Mouse (Mus musculus) forebrain, embryonic 16.5 days (tissue): Measurements from ENCODE around the gene Dhx30. TPM values are rescaled to one million over a fixed set of nuclear protein-coding genes. Genes with fewer than 3 reads are reported as not detected.

Source experiments
- ATAC-seq: fragments of 200-750 bp; cut with Nextera tagmentation; 2 replicates; pipeline ENCODE4 v1.8.0; 2017; ENCODE audit warnings: mild to moderate bottlenecking, moderate library complexity
- H3K27ac ChIP-seq: fragments of 300-500 bp; sonication (generic); 2 replicates; pipeline ENCODE4 v1.5.1; 2014; ENCODE audit warnings: low read length, control low read depth
- H3K27me3 ChIP-seq: fragments of 300-500 bp; sonication (generic); replicated peaks from 2 replicates; pipeline ENCODE4 v1.6.1; 2014; ENCODE audit warnings: low read length; ENCODE audit not compliant: control insufficient read depth, insufficient read depth
- H3K36me3 ChIP-seq: fragments of 300-500 bp; sonication (generic); 2 replicates; pipeline ENCODE4 v1.6.1; 2014; ENCODE audit not compliant: control insufficient read depth, insufficient read depth
- H3K4me1 ChIP-seq: fragments of 300-500 bp; sonication (generic); replicated peaks from 2 replicates; pipeline ENCODE4 v1.6.1; 2014; ENCODE audit warnings: low read length; ENCODE audit not compliant: control insufficient read depth, insufficient read depth
- H3K4me2 ChIP-seq: fragments of 300-500 bp; sonication (generic); 2 replicates; pipeline ENCODE4 v1.6.1; 2014; ENCODE audit warnings: mild to moderate bottlenecking, low read length, control low read depth
- H3K4me3 ChIP-seq: fragments of 300-500 bp; sonication (generic); replicated peaks from 2 replicates; pipeline ENCODE4 v1.5.1; 2014; ENCODE audit warnings: mild to moderate bottlenecking, low read length, control low read depth
- H3K9ac ChIP-seq: fragments of 300-500 bp; sonication (generic); replicated peaks from 2 replicates; pipeline ENCODE4 v1.6.1; 2014; ENCODE audit warnings: low read depth, low read length, control low read depth
- H3K9me3 ChIP-seq: fragments of 300-500 bp; sonication (generic); 2 replicates; pipeline ENCODE4 v1.6.1; 2016; ENCODE audit warnings: low read length; ENCODE audit not compliant: control insufficient read depth
- WGBS: fragments of 180-500 bp; shearing (Covaris S2); extraction: QIAGEN DNeasy Blood & Tissue Kit; methylation state at CpG from one replicate; pipeline ENCODE4 v1.1.7; 2014; 5-methylcytosine and 5-hydroxymethylcytosine counted together
- polyA plus RNA-seq: library from polyadenylated mRNA; unstranded; fragments of >200 nt; fragmentation: Nextera tagmentation; extraction: Ambion mirVana; gene quantifications from 2 replicates; pipeline ENCODE4 v1.2.1, GENCODE M21; 2015

Dhx30 gene
- polyA plus RNA-seq, 1 experiment from 2014 or later = 253 TPM

GRCm38 (mm10) chr9:110071843-110072242 lies 45.8 kb downstream of the Dhx30 start:
- peaks cover 27% of the 10 kb centered on the region for H3K36me3 ChIP-seq
- ATAC-seq = peak; percentile 79

GRCm38 (mm10) chr9:110071011-110071410 lies 46.6 kb downstream of the Dhx30 start:
- 84% methylated on average over 4 of the region's 4 CpGs for WGBS
- H3K4me2 ChIP-seq = no peak overlapping the region
- H3K9me3 ChIP-seq = no peaks in the 10 kb centered on the region
- H3K9ac ChIP-seq = no peak overlapping the region
- ATAC-seq = no peak
- H3K27ac ChIP-seq = no peak overlapping the region
- peaks cover 27% of the 10 kb centered on the region for H3K36me3 ChIP-seq
- no peak overlapping the region for H3K4me3 ChIP-seq
- H3K27me3 ChIP-seq = no peaks in the 10 kb centered on the region
- H3K4me1 ChIP-seq = peaks cover 7% of the 10 kb centered on the region; the same call in 1 of the 2 replicates

More at GRCm38 (mm10) chr9:110071843-110072242, 45.8 kb downstream of the Dhx30 start:
- H3K9me3 ChIP-seq = no peaks in the 10 kb centered on the region
- no peak overlapping the region for H3K27ac ChIP-seq
- H3K4me1 ChIP-seq = peaks cover 7% of the 10 kb centered on the region; the same call in 1 of the 2 replicates
- no peak overlapping the region for H3K4me3 ChIP-seq
- no peak overlapping the region for H3K4me2 ChIP-seq
- H3K9ac ChIP-seq = no peak overlapping the region
- H3K27me3 ChIP-seq = no peaks in the 10 kb centered on the region
- WGBS = 4% methylated on average over 1 of the region's 1 CpGs

DNA sequence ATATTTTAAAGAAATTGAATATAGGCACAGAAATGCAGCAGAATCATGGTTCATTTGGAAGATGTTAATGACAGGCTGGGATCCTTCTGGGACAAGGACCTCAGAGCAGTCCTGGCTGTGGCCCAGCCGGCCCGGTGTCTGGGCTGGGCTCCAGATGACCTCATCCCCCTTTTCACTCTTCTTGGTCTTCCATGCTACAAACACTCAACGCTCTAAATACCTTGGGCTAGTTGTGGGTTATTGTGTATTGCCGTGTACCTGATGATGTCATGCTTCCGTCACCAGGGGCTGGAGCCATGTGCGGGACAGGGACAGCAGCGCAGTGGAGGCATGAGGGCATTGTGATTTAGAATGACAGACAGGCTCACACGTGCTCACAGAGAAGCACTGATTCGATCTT lies 47.3 kb downstream of the Dhx30 start:
- 37% methylated on average over 9 of the region's 9 CpGs for WGBS
- Histone ChIP-seq H3K4me2 (no peak overlapping the region), H3K4me1 (peaks cover 7% of the 10 kb centered on the region; the same call in 1 of the 2 replicates), H3K36me3 (peaks cover 27% of the 10 kb centered on the region), H3K4me3 (no peak overlapping the region), H3K27me3 (no peaks in the 10 kb centered on the region), H3K27ac (no peak overlapping the region), H3K9ac (no peak overlapping the region), H3K9me3 (no peaks in the 10 kb centered on the region)
- ATAC-seq = no peak

DNA sequence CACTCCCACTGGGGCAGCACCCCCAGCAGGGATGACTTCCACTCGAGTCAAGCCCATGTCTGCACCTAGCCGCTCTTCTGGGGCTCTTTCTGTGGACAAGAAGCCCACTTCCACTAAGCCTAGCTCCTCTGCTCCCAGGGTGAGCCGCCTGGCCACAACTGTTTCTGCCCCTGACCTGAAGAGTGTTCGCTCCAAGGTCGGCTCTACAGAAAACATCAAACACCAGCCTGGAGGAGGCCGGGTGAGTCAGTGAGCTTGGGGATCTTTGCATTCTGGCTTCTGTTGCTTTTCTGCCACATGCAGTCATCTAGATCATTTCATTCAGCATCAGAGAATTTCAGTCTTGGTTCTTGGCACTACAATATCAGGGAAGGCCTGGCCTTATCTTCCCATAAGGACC lies 48.9 kb downstream of the Dhx30 start:
- Histone ChIP-seq H3K27ac (no peak overlapping the region), H3K36me3 (peaks cover 28% of the 10 kb centered on the region), H3K9ac (no peak overlapping the region), H3K27me3 (no peaks in the 10 kb centered on the region), H3K4me2 (no peak overlapping the region), H3K9me3 (no peaks in the 10 kb centered on the region), H3K4me1 (peaks cover 7% of the 10 kb centered on the region; the same call in 1 of the 2 replicates), H3K4me3 (no peak overlapping the region)
- no peak for ATAC-seq
- 91% methylated on average over 6 of the region's 6 CpGs for WGBS

DNA sequence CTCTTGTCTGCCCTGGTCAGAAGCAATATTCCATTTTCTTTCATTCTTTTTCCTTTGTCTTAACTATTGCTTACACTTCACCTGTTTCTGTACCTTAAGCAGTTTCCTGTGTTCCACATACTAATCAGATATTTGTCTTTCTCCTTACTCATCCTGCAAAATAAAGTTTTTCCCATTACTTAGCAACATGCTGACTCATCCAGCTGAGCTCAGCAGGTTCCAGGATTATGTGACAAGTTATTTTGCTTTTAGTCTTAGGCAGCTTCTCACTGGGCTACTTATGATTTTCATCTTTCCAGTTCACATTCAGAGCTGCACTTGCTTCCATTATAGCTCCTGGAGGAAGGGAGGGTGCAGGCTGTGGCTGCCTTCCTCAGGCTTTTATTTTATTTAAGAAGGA lies 53.0 kb downstream of the Dhx30 start:
- Histone ChIP-seq H3K27ac (no peak overlapping the region), H3K4me3 (no peak overlapping the region), H3K4me2 (no peak overlapping the region), H3K9ac (no peak overlapping the region), H3K9me3 (no peaks in the 10 kb centered on the region), H3K36me3 (peaks cover 23% of the 10 kb centered on the region), H3K4me1 (no peaks in the 10 kb centered on the region), H3K27me3 (no peaks in the 10 kb centered on the region)
- no peak for ATAC-seq

- Histone ChIP-seq H3K9ac (no peak overlapping the region), H3K4me1 (no peaks in the 10 kb centered on the region; the same call in 1 of the 2 replicates), H3K4me3 (no peak overlapping the region), H3K27ac (no peak overlapping the region), H3K4me2 (no peak overlapping the region), H3K27me3 (no peaks in the 10 kb centered on the region), H3K36me3 (peaks cover 13% of the 10 kb centered on the region), H3K9me3 (no peaks in the 10 kb centered on the region)
- ATAC-seq = no peak
- WGBS = 93% methylated on average over 6 of the region's 6 CpGs
Measured at GRCm38 (mm10) chr9:110062861-110063260, 54.8 kb downstream of the Dhx30 start.

DNA sequence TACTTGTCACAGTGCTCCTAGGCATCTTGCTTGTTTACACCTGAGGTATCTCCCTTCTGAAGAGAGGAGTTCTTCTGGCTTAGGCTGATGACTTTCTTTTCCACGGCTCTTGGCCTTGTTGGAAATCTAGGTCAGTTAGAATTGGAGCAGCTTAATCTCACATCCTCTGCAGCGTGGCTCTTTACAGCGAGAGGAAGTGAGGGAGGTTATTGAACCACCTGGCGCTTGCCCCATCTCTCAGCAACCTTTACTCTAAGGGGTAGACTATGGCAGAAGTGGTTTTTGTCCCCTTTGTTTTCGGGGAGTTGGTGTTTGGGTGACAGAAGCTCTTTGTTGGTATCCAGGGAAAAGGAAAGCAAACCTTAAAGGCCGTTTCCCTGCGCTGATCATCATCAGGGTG lies 55.2 kb downstream of the Dhx30 start:
- H3K4me3 ChIP-seq = no peak overlapping the region
- H3K27me3 ChIP-seq = no peaks in the 10 kb centered on the region
- H3K36me3 ChIP-seq = peaks cover 12% of the 10 kb centered on the region
- no peak overlapping the region for H3K9ac ChIP-seq
- no peak for ATAC-seq
- H3K4me2 ChIP-seq = no peak overlapping the region
- H3K27ac ChIP-seq = no peak overlapping the region
- 80% methylated on average over 7 of the region's 7 CpGs for WGBS
- no peaks in the 10 kb centered on the region for H3K9me3 ChIP-seq
- H3K4me1 ChIP-seq = no peaks in the 10 kb centered on the region; the same call in 1 of the 2 replicates

GRCm38 (mm10) chr9:110060761-110061160 lies 56.9 kb downstream of the Dhx30 start:
- Histone ChIP-seq H3K36me3 (peaks cover 6% of the 10 kb centered on the region; the same call in 1 of the 2 replicates), H3K4me2 (no peak overlapping the region), H3K9me3 (no peaks in the 10 kb centered on the region), H3K27me3 (no peaks in the 10 kb centered on the region), H3K9ac (no peak overlapping the region), H3K4me3 (no peak overlapping the region), H3K4me1 (peaks cover 5% of the 10 kb centered on the region; the same call in 1 of the 2 replicates), H3K27ac (no peak overlapping the region)
- ATAC-seq = no peak
- 47% methylated on average over 2 of the region's 2 CpGs for WGBS

DNA sequence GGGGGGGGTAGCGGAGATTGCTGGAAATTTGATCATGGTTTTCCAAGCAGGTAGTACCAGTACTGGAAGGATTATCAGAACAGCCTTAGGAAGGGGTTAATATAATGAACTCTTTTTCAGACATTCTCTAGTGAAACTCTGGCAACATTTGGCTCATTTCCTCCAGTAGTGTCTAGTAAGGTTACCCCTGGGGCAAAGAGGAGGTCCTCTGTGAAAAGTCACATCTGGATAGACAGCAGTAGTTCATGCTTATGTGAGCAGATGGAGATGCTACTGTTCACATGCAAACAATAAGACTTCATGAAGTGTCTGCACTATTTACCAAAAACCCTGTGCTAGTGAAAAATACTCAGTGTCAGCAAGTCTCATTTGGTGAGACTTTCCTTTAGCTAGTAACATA lies 60.4 kb downstream of the Dhx30 start:
- ATAC-seq = no peak
- H3K36me3 ChIP-seq = no peaks in the 10 kb centered on the region
- H3K27ac ChIP-seq = no peak overlapping the region
- peaks cover 32% of the 10 kb centered on the region for H3K4me1 ChIP-seq
- no peaks in the 10 kb centered on the region for H3K27me3 ChIP-seq
- H3K9ac ChIP-seq = no peak overlapping the region
- WGBS = 94% methylated on average over 1 of the region's 1 CpGs
- no peak overlapping the region for H3K4me2 ChIP-seq
- H3K4me3 ChIP-seq = no peak overlapping the region
- no peaks in the 10 kb centered on the region for H3K9me3 ChIP-seq

GRCm38 (mm10) chr9:110054781-110055180 lies 62.8 kb downstream of the Dhx30 start:
- peak overlapping the region; percentile 52 for H3K4me3 ChIP-seq
- no peaks in the 10 kb centered on the region for H3K36me3 ChIP-seq
- H3K4me1 ChIP-seq = peaks cover 40% of the 10 kb centered on the region
- peak overlapping the region; percentile 67 for H3K4me2 ChIP-seq
- no peaks in the 10 kb centered on the region for H3K9me3 ChIP-seq
- ATAC-seq = no peak
- H3K27me3 ChIP-seq = no peaks in the 10 kb centered on the region
- WGBS = 31% methylated on average over 3 of the region's 3 CpGs
- peak overlapping the region; percentile 38 for H3K9ac ChIP-seq
- H3K27ac ChIP-seq = peak overlapping the region; percentile 62; the same call in 1 of the 2 replicates
